Mouse (Mus musculus): Measurements from ENCODE around the gene Zic5. TPM values are rescaled to one million over a fixed set of nuclear protein-coding genes. Genes with fewer than 3 reads are reported as not detected.

The Zic5 gene
- polyA plus RNA-seq, 1 experiment from 2014 or later, result 0.16 TPM

DNA sequence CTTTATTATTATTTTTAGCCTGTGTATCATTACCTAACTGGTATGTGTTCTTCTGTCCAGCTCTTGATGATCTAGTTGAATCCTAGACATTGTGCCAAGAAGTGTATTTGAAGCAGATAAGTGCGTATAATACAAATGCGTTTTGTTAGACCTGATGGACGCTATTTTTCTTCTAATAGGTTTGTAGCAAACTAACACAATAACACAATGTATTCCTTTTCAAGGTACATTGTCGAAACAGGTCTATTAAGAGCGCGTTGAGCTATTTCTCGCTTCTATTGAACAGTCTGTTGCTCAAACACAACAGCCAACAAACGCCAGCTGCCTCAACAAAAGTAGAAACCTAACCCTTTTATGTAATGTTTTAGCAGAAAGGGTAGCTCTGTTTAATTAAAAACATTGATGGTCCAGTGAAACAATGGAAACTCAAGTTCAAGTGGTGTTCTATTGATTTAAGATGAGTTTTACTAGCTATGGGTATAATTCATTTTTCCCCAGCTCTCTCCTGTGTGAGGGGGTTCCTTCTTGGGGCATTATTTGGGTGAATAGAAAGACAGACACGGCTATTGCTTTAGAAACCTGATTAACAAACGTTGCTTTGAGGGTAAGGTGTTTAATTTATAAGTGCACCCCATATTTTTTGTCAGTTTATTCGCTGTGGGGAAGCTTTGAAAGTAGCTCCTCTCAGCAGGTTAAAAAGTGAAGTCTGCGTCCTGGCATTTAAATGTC is 24.4 kb upstream of the Zic5 start:
- 5% methylated on average over 12 of the region's 12 CpGs for WGBS
- Histone ChIP-seq H3K27ac (ENCODE audit: low read depth, low read length) (no peak overlapping the region), H3K4me2 (no peak overlapping the region), H3K4me1 (replicated peaks; ENCODE audit: control insufficient read depth, insufficient read depth, low read length) (0 out of 2 replicates have a peak, but pooled peaks cover 2% of the 10 kb centered on the region), H3K9ac (ENCODE audit: low read depth, low read length) (no peak overlapping the region), H3K36me3 (ENCODE audit: control insufficient read depth, insufficient read depth, low read length) (no peaks in the 10 kb centered on the region), H3K9me3 (ENCODE audit: control insufficient read depth, low read length) (no peaks in the 10 kb centered on the region), H3K4me3 (ENCODE audit: low read depth, low read length) (no peak overlapping the region), H3K27me3 (replicated peaks; ENCODE audit: control insufficient read depth, insufficient read depth, low read length) (peaks cover 72% of the 10 kb centered on the region)
- DNase-seq (ENCODE audit: low spot score), result no peak
- no peak for ATAC-seq (replicated peaks; ENCODE audit: low FRiP score)

DNA sequence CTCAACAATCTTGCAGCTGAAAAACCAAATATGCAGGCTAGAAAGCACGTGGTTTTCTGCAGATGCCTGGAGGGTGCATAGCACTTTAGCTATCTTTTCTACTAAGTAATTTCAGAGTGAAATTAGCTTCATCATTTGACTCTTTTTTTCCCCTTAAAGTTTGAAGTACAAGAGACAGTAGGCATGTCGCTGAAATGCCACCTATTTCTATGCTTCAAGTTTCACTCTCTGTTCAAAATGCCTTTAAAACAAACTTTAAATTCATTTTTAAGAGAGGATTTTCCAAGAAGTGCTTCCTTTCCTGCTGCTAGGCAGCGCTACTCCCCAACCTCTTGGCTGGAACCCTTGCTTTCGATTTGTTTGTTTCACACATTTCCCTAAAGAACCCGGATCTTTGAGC is 23.6 kb upstream of the Zic5 start:
- 0 out of 2 replicates have a peak, but pooled peaks cover 2% of the 10 kb centered on the region for H3K4me1 ChIP-seq (replicated peaks; ENCODE audit: control insufficient read depth, insufficient read depth, low read length)
- no peak overlapping the region for H3K27ac ChIP-seq (ENCODE audit: low read depth, low read length)
- H3K9me3 ChIP-seq (ENCODE audit: control insufficient read depth, low read length), result no peaks in the 10 kb centered on the region
- peaks cover 80% of the 10 kb centered on the region for H3K27me3 ChIP-seq (replicated peaks; ENCODE audit: control insufficient read depth, insufficient read depth, low read length)
- DNase-seq (ENCODE audit: low spot score) (no peak), ATAC-seq (replicated peaks; ENCODE audit: low FRiP score) (no peak)
- no peaks in the 10 kb centered on the region for H3K36me3 ChIP-seq (ENCODE audit: control insufficient read depth, insufficient read depth, low read length)
- no peak overlapping the region for H3K4me2 ChIP-seq
- H3K9ac ChIP-seq (ENCODE audit: low read depth, low read length), result no peak overlapping the region
- no peak overlapping the region for H3K4me3 ChIP-seq (ENCODE audit: low read depth, low read length)
- 1% methylated on average over 5 of the region's 5 CpGs for WGBS

DNA sequence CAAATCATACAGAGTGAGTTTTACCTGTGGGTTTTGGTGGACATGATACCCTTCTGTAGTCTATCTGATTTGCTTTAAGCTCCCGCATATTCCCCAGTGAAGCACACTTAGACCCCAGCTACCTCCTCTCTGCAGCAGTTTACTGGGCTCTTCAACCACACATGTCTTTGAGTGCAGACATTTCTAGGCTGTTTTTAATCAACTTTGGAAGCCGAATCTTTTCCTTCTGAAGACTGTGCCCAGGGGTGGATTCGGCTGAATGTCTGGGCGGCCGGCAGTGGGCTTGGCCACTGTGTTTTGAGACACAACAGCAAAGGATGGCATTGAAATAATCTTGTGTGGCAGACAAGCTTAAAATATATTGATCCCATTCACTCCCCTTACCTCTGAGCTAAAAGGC is 21.9 kb upstream of the Zic5 start:
- no peak for DNase-seq (ENCODE audit: low spot score)
- no peak overlapping the region for H3K4me3 ChIP-seq (ENCODE audit: low read depth, low read length)
- 0 out of 2 replicates have a peak, but pooled peaks cover 2% of the 10 kb centered on the region for H3K4me1 ChIP-seq (replicated peaks; ENCODE audit: control insufficient read depth, insufficient read depth, low read length)
- no peak for ATAC-seq (replicated peaks; ENCODE audit: low FRiP score)
- 10% methylated on average over 5 of the region's 5 CpGs for WGBS
- no peak overlapping the region for H3K4me2 ChIP-seq
- H3K27me3 ChIP-seq (replicated peaks; ENCODE audit: control insufficient read depth, insufficient read depth, low read length), result peaks cover 83% of the 10 kb centered on the region
- H3K9me3 ChIP-seq (ENCODE audit: control insufficient read depth, low read length), result no peaks in the 10 kb centered on the region
- no peak overlapping the region for H3K27ac ChIP-seq (ENCODE audit: low read depth, low read length)
- H3K9ac ChIP-seq (ENCODE audit: low read depth, low read length), result no peak overlapping the region
- H3K36me3 ChIP-seq (ENCODE audit: control insufficient read depth, insufficient read depth, low read length), result no peaks in the 10 kb centered on the region

DNA sequence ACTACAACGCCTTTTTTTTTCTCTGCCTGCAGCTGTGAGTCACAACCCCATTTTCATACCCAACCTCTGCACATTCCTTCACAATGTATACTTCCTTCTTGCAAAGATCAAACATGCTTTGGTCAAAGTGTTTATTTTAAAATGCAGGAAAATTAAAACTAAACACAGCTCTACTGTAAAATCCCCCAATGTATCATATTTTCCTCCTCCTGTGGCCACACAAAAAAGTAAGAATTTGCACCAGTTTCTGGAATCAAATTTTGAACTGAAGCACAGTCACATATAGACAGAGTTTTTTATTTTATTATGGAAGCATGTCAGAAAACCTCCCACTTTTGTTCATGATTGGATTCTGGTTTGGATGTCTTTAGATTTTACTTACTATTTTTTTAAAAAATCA is 21.1 kb upstream of the Zic5 start:
- no peak overlapping the region for H3K9ac ChIP-seq (ENCODE audit: low read depth, low read length)
- H3K4me3 ChIP-seq (ENCODE audit: low read depth, low read length), result no peak overlapping the region
- H3K36me3 ChIP-seq (ENCODE audit: control insufficient read depth, insufficient read depth, low read length), result no peaks in the 10 kb centered on the region
- H3K9me3 ChIP-seq (ENCODE audit: control insufficient read depth, low read length), result no peaks in the 10 kb centered on the region
- WGBS, result 17% methylated on average over 1 of the region's 1 CpGs
- 0 out of 2 replicates have a peak, but pooled peaks cover 2% of the 10 kb centered on the region for H3K4me1 ChIP-seq (replicated peaks; ENCODE audit: control insufficient read depth, insufficient read depth, low read length)
- DNase-seq (ENCODE audit: low spot score), result no peak
- peaks cover 88% of the 10 kb centered on the region for H3K27me3 ChIP-seq (replicated peaks; ENCODE audit: control insufficient read depth, insufficient read depth, low read length)
- H3K4me2 ChIP-seq, result no peak overlapping the region
- no peak for ATAC-seq (replicated peaks; ENCODE audit: low FRiP score)
- no peak overlapping the region for H3K27ac ChIP-seq (ENCODE audit: low read depth, low read length)

DNA sequence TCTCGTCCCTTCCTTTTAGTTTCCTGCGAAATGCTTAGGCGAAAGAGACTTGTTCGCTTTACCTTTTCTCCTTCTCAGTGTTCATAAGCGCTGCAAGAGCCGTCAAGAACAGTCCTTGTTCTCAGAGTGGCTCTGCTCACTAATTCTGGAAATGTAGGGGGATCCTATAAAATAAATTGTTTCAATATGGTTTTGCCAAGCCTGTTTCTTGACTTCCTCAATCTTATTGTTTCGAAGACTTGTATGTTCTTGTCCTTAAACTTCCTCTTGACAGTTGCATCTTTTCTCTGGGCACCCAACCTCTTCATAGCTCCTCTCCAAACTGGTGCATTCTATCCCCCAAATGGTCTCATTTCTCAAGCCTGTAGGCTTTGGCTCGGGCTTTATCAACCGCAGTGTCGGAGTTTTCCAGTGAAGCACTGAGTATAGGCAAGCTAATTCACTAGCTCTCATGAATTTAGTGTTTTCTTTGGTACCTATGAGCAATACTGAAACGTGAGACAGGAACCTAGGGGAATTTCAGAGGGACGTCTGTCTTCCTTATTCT is 20.2 kb upstream of the Zic5 start:
- no peak for DNase-seq (ENCODE audit: low spot score)
- no peak overlapping the region for H3K27ac ChIP-seq (ENCODE audit: low read depth, low read length)
- no peak for ATAC-seq (replicated peaks; ENCODE audit: low FRiP score)
- peaks cover 88% of the 10 kb centered on the region for H3K27me3 ChIP-seq (replicated peaks; ENCODE audit: control insufficient read depth, insufficient read depth, low read length)
- H3K9ac ChIP-seq (ENCODE audit: low read depth, low read length), result no peak overlapping the region
- WGBS, result 4% methylated on average over 12 of the region's 12 CpGs
- no peak overlapping the region for H3K4me2 ChIP-seq
- 0 out of 2 replicates have a peak, but pooled peaks cover 2% of the 10 kb centered on the region for H3K4me1 ChIP-seq (replicated peaks; ENCODE audit: control insufficient read depth, insufficient read depth, low read length)
- H3K9me3 ChIP-seq (ENCODE audit: control insufficient read depth, low read length), result no peaks in the 10 kb centered on the region
- no peaks in the 10 kb centered on the region for H3K36me3 ChIP-seq (ENCODE audit: control insufficient read depth, insufficient read depth, low read length)
- H3K4me3 ChIP-seq (ENCODE audit: low read depth, low read length), result no peak overlapping the region

GRCm38 (mm10) chr14:122484844-122485551 is 19.5 kb upstream of the Zic5 start:
- 1% methylated on average over 23 of the region's 24 CpGs for WGBS
- Histone ChIP-seq H3K27me3 (replicated peaks; ENCODE audit: control insufficient read depth, insufficient read depth, low read length) (peaks cover 87% of the 10 kb centered on the region), H3K36me3 (ENCODE audit: control insufficient read depth, insufficient read depth, low read length) (no peaks in the 10 kb centered on the region), H3K27ac (ENCODE audit: low read depth, low read length) (no peak overlapping the region), H3K9ac (ENCODE audit: low read depth, low read length) (no peak overlapping the region), H3K4me1 (replicated peaks; ENCODE audit: control insufficient read depth, insufficient read depth, low read length) (no peaks in the 10 kb centered on the region), H3K4me3 (ENCODE audit: low read depth, low read length) (no peak overlapping the region), H3K9me3 (ENCODE audit: control insufficient read depth, low read length) (no peaks in the 10 kb centered on the region), H3K4me2 (no peak overlapping the region)
- DNase-seq (ENCODE audit: low spot score) (no peak), ATAC-seq (replicated peaks; ENCODE audit: low FRiP score) (no peak; the same call in 1 of the 2 replicates)

- H3K4me2 ChIP-seq, result no peak overlapping the region
- no peak overlapping the region for H3K4me3 ChIP-seq (ENCODE audit: low read depth, low read length)
- no peak overlapping the region for H3K27ac ChIP-seq (ENCODE audit: low read depth, low read length)
- no peaks in the 10 kb centered on the region for H3K4me1 ChIP-seq (replicated peaks; ENCODE audit: control insufficient read depth, insufficient read depth, low read length)
- WGBS, result 18% methylated on average over 2 of the region's 4 CpGs
- no peak for DNase-seq (ENCODE audit: low spot score)
- peaks cover 87% of the 10 kb centered on the region for H3K27me3 ChIP-seq (replicated peaks; ENCODE audit: control insufficient read depth, insufficient read depth, low read length)
- no peaks in the 10 kb centered on the region for H3K9me3 ChIP-seq (ENCODE audit: control insufficient read depth, low read length)
- H3K9ac ChIP-seq (ENCODE audit: low read depth, low read length), result no peak overlapping the region
- peak; percentile 23; the same call in 1 of the 2 replicates for ATAC-seq (replicated peaks; ENCODE audit: low FRiP score)
- H3K36me3 ChIP-seq (ENCODE audit: control insufficient read depth, insufficient read depth, low read length), result no peaks in the 10 kb centered on the region
Measured at GRCm38 (mm10) chr14:122484458-122484843, 19.0 kb upstream of the Zic5 start.

DNA sequence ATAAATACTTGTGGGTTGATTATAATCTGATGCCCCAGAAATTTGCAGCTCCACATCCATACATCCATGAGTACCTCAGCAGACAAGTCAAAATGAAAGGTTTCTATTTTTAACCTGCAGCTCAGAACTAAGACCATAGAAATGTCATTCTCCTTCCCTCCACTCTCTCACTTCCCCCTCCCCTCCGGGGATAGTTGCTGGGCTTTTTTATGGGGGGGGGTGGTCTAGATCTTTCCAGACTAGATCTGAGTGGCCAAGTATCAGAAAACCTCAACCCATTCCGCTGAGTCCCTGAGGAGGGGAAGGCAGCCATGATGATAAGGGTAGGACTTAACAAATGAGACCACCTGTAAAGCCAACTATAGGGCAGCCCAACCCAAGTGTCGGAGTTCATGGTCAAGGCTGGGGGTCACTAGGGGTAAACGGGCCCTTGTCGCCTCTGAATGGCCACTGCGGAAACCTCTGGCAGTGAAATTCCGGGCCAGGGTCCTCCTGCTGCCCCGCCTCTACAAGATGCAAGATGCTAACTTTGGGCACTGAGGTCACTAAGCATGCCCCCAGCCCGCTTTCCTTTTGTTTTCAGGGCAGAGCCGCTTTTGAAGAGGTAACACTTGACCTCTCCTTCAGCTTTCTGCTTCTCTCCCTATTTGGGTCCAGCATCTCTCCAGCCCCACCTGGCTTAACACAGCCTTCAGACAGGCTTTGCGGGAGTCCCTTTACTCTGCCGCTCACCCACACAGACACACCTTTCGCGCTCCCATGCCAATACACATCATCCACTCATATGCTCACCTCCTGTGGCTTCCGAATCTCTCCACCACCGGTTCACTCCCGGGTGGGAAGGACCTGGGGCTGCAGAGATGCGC is 18.3 kb upstream of the Zic5 start:
- Histone ChIP-seq H3K36me3 (ENCODE audit: control insufficient read depth, insufficient read depth, low read length) (no peaks in the 10 kb centered on the region), H3K27ac (ENCODE audit: low read depth, low read length) (no peak overlapping the region), H3K4me3 (ENCODE audit: low read depth, low read length) (no peak overlapping the region), H3K27me3 (replicated peaks; ENCODE audit: control insufficient read depth, insufficient read depth, low read length) (peaks cover 88% of the 10 kb centered on the region), H3K9me3 (ENCODE audit: control insufficient read depth, low read length) (no peaks in the 10 kb centered on the region), H3K9ac (ENCODE audit: low read depth, low read length) (no peak overlapping the region), H3K4me2 (no peak overlapping the region), H3K4me1 (replicated peaks; ENCODE audit: control insufficient read depth, insufficient read depth, low read length) (no peaks in the 10 kb centered on the region)
- no peak for DNase-seq (ENCODE audit: low spot score)
- ATAC-seq (replicated peaks; ENCODE audit: low FRiP score), result peak; percentile 29; the same call in 1 of the 2 replicates
- 4% methylated on average over 18 of the region's 18 CpGs for WGBS
